Mouse (Mus musculus) thymus, adult 2 months (tissue): ENCODE measurements around the gene Ilvbl.

Experiments
- CTCF ChIP-seq: fragments of 200-500 bp; IDR thresholded peaks from 2 replicates; pipeline ENCODE4 v1.5.1; 2012; ENCODE audit warnings: mild to moderate bottlenecking, control low read depth, low read length, moderate library complexity, borderline replicate concordance; ENCODE audit not compliant: control insufficient read depth, poor library complexity, insufficient read depth; ENCODE audit errors: extremely low read depth
- POLR2A ChIP-seq: fragments of 200-500 bp; IDR thresholded peaks from 2 replicates; pipeline ENCODE4 v1.6.1; 2012; ENCODE audit warnings: mild to moderate bottlenecking, low read length, control low read depth, moderate library complexity; ENCODE audit not compliant: control insufficient read depth, poor library complexity, insufficient read depth; ENCODE audit errors: extremely low read depth

GRCm38 (mm10) chr10:78591406-78592328, 17.5 kb downstream of the Ilvbl start, which contains the start of gene Syde1:
- peak; percentile 18; the same call in 1 of the 2 replicates for TF ChIP-seq CTCF
- peak; percentile 70 for TF ChIP-seq POLR2A
